Mouse (Mus musculus) skeletal muscle tissue, adult 2 months (tissue): ENCODE measurements around the gene Ostc.

Experiments used
- DNase-seq: peaks from one replicate; pipeline ENCODE4 v3.0.0-alpha.2; 2012; ENCODE audit warnings: low read depth, low spot score

The Ostc gene

DNA sequence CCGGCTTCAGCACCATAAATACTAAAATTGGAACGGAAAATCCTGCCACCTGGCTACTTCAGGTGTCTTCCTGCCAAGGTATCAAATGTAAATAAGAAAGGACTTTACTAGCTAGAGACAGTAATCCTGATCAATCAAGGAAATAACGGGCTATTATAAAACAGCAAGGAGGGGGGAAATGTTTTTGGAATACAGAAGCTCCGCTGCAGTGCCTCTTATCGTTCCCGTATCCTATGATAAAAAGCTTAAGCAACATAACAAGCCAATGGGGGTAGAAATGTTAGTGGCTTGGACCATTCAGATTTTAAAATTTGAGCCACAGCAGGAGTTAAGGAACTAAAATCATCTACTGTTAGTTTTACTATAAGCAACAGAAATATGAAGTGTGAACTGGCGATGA lies 859 bp upstream of the Ostc start:
- DNase-seq: no peak

DNA sequence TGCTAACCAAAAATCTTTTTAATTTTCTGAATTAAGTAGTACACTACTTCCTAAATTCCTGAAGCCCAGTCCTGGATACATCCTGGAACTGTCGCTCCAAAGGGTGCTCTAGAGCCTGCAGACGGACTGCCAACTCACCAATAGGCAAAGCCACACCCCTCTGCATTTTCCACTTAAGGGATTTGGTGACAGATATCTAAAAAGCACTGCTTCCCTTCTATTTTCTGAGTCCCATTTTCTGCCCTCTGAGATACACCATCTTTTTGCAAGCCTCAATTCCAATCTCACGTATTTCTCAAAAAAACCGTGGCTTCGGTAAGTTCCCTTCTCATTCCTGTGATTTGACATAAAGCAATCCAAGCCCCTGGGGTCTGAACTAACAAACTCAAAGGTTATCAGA lies 715 bp downstream of the Ostc start:
- DNase-seq: no peak

DNA sequence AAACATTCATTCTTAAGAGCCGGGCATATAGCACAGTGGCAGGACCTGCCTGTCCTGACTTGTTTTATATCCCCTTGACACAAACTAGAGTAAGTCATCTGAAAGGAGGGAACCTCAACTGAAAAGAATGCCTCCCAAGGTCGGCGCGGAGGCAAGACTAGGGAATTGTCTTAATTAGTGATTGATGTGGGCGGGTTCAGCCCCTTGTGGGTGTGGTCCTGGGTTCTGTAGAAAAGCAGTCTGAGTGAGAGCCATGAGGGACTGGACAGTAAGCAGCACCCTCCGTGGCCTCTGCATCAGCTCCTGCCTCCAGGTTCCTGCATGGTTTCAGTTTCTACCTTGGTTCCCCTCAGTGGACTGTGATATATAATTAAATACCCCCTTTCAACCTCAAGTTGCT lies 7.0 kb downstream of the Ostc start:
- no peak for DNase-seq

DNA sequence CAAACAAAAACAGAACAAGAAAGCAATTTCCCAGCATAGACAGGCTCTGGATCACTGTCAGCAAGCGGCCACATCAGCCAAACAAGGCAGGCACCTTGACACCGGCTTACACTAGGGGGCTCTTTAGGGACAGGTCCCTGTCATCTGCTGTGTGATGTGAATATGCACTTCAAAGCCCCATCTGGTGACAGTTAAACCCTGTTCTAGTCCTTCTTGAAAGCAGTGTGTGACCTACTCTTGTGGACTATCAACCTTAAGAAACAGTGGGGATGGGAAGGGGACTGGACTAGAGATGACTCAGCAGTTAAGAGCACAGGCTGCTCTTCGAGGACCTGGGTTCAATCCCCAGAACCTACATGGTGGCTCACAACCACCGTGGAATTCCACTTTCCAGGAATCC lies 11.6 kb downstream of the Ostc start:
- DNase-seq: no peak

DNA sequence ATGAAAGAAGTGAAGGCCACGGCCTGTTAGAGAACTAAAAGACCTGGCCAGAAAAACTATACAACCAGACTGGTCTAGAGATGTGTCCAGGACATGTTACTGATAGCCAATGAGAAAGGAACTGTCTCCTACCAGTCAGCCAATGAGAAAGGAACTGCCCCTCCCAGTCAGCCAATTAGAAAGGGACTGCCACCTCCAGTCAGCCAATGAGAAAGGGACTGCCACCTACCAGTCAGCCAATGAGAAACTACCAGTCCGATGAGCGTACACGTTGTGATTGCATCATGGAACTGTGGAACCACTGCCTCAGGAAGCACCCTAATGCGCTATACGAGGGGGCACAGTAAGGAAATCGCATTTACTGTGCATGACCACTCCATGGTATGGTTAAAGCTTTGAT lies 14.5 kb downstream of the Ostc start:
- DNase-seq: no peak

DNA sequence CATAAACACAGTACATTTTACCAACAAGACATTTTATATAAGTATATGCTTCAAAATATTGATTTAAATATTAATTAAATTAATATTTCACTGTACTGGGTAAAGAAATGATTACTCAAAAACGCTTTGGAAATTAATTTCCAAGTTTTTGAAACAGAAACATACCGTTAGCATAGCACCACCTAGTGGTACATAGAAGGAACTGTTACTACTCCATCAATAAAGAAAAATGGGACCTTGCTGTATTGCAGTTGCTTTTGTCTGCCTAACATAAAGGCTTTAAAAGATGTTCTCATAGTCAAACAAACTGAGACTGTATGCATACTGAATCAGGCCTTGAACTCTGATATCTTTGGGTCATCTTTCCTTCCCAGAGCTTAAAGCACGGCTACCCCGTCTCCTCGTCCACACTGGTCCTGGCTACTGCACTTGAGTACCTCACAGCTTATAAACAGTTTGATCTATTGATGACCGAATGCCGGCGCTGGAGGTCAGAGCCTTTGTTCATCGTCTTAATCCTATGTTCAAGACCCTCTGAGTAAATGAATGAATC lies 15.1 kb downstream of the Ostc start:
- no peak for DNase-seq

DNA sequence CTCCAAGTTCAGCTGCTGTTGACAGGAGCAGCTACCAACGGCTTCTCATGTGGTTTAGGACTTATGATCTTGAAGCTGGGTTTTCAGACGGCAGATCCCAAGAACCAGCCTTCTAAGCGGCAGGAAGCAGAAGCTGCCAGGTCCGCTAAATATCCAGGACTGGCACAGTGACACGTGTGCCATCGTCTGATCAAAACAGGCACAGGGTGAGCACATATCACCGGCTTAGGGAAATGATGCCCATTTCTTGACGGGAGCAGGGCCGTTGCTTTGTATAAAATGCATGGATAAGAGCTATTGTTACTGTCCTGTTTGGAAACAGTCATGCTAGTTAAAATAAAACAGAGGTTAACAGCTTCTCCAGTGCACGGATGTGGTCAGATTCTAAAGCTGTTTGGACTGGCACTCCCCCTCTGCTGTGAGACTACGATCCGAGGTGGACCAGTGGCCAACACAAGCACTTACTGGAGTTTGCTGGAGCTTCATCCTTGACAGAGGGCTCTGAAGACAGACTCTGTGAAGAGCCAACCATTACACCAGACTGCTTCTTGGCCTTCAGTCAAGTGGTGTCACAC lies 17.6 kb downstream of the Ostc start:
- DNase-seq: no peak

DNA sequence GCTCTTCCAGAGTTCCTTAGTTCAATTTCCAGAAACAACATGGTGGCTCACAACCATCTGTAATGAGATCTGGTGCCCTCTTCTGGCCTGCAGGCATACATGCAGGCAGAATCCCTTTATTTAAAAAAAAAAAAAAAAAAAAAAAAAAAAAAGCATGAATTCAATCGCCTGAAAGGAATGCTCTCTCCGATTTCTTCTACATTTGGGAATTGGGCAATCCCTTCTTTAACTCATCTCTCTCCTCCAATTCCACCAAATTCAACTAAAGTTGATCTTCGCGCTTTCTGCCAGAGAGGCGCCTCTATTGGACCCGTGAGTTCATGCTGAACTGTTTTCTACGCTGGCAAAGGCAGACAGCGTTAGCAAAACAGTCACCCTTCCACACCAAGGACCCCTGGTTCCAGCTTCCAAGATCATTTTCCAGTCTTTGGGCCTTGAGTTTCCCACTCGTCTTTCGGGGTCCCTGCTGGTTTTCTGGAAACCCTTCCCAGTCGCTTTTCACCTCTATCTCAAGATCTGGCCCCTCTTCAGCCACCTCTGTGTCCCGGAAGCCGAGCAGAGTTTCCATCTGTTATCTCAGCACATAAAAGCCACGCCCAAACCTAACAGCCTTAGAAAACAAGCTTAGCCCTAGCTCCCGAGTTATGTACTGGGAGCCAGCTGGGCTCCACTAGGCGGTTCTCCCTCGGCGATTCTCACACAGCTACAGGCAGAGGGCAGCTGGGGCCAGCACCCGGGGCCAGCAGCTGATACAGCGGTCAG lies 18.2 kb downstream of the Ostc start:
- DNase-seq: peak; percentile 85

DNA sequence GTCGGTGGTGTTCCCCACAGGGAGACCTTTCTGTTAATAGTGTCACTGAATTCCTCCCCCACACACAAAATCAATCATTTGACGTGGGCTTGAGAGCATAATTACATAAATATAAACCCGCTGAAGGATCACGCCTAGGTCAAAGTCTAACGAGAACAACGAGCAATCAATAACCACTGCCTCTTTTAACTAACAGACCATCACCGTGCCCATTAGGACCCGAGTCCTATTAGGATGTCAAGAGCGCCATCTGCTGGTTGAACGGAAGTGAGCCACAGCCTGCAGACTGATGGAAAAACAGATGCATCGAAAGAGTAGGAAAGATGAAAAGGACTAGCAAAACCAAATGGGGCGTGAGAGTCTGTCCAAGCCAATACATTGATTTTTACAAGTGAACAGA lies 19.6 kb downstream of the Ostc start:
- peak; percentile 49 for DNase-seq

DNA sequence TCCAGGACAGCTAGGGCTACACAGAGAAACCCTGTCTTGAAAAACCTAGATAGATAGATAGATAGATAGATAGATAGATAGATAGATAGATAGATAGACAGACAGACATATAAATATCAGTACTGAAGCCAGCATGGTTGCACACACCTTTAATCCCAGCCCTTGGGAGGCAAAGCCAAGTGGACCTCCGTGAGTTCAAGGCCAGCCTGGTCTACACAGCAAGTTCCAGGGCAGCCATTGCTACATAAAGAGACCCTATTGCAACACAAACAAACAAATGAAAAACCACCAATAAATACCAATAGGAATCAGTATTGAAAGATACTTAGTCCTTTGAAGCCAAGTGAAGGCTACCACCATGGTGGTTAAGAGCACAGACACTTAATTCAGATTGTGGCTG lies 22.2 kb downstream of the Ostc start:
- no peak for DNase-seq

DNA sequence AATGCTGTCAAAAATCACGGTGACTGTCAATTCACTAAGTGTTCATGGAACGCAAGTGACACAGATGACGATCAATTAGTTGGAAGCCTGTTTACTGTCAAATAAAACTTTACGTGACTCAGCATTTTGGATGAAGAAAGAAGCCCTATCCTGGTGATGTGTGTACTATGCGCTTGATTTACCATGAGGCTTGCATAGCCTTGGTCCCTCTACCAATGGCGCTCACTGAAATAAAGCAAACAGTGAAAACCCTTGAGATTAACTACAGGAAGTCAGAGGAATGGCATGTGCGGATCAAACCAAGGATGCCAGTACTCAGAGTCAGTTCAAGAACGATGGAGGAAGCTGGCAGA lies 24.3 kb downstream of the Ostc start:
- no peak for DNase-seq

DNA sequence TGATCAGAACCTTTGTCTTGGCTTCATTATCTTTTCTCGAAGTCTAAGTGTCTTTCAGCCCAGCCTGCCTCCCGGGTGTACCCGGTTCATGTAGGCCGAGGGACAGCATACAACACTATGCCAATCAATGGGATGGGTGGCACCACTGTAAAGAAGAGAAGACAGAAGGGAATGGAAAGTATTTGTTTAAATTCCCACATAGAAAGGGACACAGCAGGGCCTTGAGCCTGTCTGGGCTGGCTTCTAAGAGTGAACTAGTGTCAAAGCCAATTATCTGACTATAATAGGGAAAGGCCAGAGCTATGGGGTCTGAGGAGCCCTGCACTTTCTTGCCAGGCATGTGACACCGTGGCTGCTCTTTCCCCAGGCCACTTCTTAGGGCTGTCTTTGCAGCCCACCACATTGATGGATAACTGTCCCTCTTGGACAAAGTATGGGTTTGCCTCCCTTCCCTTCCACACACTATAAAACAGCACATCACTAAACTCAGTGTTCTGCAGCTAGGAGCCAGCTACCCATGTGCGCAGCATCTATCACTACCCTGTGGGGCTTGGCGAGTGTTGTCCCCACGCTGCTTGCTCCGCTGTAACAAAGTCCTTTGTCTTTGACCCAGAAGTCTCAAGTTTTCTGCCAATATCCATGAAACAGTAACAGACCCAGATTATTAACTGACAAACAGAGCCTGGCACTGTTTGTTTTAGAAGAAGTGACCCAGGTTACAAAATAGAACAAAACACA lies 24.8 kb downstream of the Ostc start:
- DNase-seq: no peak

DNA sequence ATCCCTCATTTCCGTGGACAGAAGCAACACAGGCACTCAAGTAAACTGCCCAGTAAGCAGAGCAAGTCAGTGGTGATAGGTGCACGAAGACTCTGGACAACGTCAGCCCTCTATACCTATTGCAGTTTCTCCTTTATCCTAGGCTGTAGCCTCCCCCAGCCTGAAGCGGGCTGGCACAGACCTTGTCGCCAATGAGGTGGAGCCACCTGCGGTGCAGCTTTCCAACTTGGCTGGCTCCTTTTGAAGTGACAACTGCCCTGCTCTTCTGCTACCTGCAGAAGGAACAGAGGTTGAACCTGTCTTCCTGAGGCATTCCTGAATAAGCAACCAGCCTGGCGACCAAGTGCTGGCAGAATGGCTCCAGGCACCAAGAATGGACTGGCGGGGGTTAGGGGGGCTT lies 25.4 kb downstream of the Ostc start:
- DNase-seq: no peak

DNA sequence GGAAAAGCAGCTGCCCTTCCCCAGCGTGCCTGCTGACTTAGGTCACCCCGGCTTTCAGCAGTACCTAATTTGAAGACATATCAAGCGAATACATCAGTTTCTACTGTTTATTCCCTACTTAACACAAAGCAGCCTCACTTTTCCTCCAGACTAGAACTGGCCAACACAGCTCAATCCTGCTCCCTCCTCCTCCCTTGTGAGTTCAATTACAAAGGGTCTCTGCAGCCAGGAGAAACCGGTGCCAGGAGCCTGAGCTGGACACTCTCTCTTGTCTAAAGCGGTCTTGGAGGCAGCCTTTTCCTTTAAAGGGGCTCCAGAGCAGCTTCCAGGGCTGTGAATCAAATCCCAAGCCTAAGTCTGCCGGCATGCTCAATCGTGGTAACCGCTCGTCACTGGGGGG lies 27.1 kb downstream of the Ostc start:
- no peak for DNase-seq

DNA sequence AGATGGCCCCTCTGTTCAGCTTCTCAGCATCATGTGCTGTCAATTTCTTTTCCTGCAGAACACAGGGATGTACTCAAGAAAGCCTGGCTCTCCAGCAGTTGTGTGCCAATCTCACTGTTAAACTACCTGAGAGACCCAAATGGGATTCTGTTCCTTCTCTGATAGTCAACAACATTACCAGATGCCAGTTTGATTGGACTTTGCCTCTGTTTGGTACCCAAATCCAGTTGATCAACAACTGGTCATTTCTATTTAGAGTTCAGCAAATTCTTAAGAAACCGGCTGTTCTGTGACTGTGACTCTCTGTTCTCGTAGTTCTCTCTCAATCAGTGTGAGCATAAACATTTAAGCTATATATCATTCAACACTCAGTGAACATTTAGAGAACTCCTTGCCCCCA lies 28.0 kb downstream of the Ostc start:
- no peak for DNase-seq

DNA sequence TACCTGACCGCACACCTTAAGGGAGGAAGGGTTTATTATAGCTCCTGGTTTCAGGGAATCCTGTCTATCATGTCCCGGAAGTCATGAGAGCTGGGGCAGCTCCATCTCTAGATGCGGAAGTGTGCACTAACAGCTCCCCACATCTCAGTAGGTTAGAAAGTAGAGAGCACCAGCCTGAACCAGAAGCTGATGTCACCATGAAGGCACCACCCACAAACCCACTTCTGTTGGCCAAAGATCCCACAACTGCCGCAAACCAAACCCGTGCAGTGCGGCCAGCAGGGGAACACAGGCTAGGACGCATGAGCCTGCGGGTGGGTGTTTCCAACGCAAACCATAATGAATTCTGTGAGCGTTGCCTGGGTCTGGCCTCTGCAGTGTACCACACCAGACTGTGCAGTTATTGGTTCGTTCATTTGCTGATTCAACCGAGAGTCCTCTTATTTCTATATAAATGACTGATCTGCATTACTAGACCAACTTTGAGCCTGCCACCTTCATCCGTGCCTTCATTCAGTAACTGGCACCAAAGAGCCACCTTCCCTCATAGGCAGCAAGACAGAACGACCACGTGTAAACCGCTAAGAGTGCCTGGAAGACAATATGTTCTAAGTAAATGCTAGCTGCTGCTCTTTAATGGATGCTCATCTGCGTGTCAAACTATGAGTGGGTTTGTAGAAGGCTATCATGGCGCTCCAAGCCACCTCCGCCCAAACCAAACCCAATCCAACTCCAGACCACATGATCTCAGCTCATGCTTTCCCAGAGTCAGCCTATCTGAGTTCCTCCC lies 31.4 kb downstream of the Ostc start:
- DNase-seq: no peak

DNA sequence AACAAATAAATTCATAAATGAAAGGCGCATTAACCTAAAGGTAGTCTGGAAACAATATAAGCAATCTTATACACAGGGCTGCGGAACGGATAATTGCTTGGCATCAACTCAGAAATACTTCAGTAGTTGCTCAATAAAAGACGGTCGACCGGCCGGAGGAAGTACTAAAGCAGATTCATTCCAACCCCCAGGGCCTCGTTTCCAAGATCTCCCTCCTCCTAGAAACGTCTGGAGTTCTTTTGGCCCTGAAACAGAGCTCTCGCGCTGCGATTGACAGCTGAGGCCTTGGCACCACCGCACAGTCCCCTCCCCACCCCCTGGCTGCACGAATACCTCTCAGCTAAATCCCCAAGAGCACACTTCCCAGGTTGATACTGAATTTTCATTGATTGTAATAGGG lies 38.0 kb downstream of the Ostc start:
- DNase-seq: no peak

DNA sequence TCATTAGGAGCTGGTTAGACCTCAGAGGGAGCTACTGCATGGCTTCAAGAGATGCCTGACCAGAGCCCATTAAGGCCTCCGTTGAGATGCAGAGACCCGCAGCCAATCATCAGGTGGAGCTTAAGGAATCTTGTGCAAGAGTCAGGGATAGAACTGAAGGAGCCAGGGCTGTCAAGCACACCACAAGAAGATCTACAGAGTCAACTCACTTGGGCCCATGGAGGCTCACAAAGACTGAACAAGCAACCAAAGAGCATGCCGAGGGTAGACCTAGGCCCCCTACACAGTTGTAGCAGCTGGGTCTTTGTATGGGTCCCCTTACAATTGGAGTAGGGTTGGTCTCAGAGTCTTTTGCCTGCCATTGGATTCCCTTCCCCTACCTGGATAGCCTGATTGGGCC lies 46.7 kb downstream of the Ostc start:
- no peak for DNase-seq

DNA sequence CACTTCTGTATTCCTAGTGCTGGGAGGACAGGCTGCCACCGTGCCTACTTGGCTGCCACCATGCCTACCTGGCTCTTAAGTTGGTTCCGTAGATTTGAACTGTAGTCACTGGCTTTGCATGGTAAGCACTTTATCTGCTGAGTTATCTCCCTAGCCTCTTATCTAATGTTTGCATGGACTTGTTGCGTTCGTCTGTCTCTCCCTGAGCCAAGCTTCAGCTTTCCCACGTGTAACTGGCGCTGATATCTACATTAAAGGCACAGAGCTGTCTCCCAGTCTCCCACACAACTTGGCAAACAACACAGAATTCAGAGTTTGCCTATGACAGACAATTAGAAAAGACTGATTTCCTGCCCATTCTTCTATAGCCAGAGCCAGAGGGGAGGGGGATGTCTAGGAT lies 48.6 kb downstream of the Ostc start:
- no peak for DNase-seq

DNA sequence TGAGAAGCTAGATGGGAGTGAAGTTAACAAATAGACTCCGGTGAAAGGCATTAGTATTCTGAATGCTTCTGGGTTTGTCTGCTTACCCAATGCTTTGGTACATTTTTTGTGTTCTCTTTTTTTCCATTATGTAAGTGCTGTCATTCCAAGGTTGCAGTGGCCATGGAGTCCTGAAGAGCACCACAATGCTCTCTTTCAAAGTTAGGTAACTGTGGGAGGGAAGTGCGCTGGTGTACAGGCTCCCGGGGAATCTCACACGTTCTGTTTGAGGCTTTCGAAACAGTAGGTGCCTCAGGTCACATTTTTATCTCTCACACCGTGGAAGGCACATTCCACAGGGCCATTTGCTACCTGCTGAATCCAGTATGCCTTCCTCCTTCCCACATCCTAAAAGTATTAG lies 59.7 kb downstream of the Ostc start:
- no peak for DNase-seq

DNA sequence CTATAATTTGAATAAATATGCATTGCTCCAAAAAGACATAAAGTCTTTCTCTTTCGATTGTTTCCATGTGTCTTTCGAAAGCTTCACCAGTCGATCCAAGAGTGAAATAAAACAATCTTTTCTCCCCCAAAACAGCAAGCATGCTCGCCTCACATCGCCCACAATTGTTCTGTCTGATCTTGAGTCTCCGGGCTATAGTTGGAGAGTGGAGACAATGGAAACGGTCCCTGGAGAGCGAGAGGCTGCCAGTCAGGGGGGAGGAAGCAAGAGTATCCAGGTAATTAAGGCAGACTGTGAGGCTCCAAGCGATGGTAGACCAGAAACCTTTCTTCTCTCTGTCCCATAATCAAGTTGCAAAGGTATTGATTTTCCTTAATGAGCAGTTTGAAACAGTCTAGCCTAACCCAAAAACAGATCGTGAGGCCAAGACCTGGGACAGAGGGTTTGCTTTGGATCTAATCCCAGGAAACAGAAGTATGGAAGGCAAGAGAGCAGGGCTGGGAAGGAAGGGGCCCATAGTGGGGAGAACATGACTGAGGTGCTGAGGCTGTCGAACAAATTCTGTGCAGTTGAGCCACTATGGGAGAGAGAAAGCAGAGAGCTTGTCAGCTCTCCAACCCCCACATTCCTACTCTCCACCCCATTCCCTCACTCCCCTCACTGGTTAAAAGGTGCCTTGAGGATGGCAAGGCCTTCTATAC lies 63.0 kb downstream of the Ostc start:
- DNase-seq: no peak
